Mouse (Mus musculus): Measurements from ENCODE around the gene Smc1b.

- TF ChIP-seq POLR2A (IDR thresholded peaks at IDR 0.05; ENCODE audit: insufficient read length, low read depth) (no peak), MAX (IDR thresholded peaks at IDR 0.05; ENCODE audit: low read depth) (no peak), USF1 (IDR thresholded peaks at IDR 0.05; ENCODE audit: low read depth) (no peak), POLR2AphosphoS2 (IDR thresholded peaks at IDR 0.05; ENCODE audit: insufficient read length, low read depth) (no peak), TCF12 (IDR thresholded peaks at IDR 0.05; ENCODE audit: insufficient read depth, poor library complexity, severe bottlenecking) (no peak), TCF3 (IDR thresholded peaks at IDR 0.05; ENCODE audit: insufficient read length, low read depth) (no peak), E2F4 (IDR thresholded peaks at IDR 0.05; ENCODE audit: insufficient read depth) (no peak)
These were observed 22.3 kb upstream of the Smc1b start for GRCm38 (mm10) chr15:85154091-85154490.
